Mouse (Mus musculus): Measurements from ENCODE around the gene Dgki.

- TF ChIP-seq EP300 (IDR thresholded peaks at IDR 0.05; ENCODE audit: low read depth) (no peak), CTCF (IDR thresholded peaks at IDR 0.05; ENCODE audit: low read depth) (no peak)
Observed at GRCm38 (mm10) chr6:37035681-37036080, 264.3 kb downstream of the Dgki start.

Data from liver, embryonic 14.5 days (tissue).